Mouse (Mus musculus) cerebellum, adult 2 months (tissue): ENCODE results near the gene Selenof.

Source experiments
- CTCF ChIP-seq: fragments of 200-500 bp; IDR thresholded peaks from 2 replicates; pipeline ENCODE4 v1.5.1; 2011; ENCODE audit warnings: low read depth, mild to moderate bottlenecking, control low read depth, low read length, moderate library complexity, borderline replicate concordance; ENCODE audit not compliant: insufficient read depth
- POLR2A ChIP-seq: fragments of 200-500 bp; IDR thresholded peaks from 2 replicates; pipeline ENCODE4 v1.6.1; 2011; ENCODE audit warnings: low read length, control low read depth, borderline replicate concordance; ENCODE audit not compliant: insufficient read depth

DNA sequence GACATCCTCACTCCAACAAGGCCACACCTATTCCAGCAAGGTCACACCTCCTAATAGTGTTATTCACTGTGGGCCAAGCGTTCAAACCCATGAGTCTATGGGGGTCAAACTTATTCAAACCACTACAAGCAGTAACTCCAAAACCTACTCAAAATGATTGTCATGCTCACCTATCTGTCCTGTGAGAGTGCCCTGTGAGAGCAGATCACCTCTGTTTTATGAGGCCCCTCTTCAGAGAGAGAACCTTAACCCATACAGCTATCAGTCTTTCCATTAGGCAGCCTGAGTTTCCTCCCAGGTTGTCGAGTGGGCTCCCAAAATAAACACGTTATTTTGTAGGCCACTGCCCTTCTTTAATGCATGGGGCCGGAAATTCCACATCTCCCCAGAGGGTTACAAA lies 32.3 kb downstream of the Selenof start:
- no peak for TF ChIP-seq POLR2A
- no peak for TF ChIP-seq CTCF
